Mouse (Mus musculus): ENCODE measurements around the gene Mfsd2b.

The Mfsd2b gene

DNA sequence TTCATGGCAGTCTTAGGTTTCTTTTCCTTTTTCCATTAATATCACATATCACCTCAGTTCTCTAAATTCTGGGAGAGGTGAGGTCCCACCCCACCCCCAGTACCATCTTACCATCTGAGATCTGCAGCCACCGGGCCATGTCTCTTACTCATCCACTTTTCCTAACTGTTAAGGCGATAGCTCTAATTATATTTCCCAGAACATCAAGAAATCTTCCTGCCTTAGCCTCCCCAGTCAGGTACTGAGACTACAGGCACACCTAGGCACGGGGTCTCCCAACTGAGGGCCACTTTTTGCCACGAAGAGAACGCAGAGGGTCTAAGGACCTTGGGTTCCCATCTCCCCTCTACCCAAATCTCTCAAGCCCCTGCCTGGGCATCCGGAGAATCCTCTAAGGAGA lies 628 bp downstream of the Mfsd2b start:
- no peak for DNase-seq (ENCODE audit: low spot score)

DNA sequence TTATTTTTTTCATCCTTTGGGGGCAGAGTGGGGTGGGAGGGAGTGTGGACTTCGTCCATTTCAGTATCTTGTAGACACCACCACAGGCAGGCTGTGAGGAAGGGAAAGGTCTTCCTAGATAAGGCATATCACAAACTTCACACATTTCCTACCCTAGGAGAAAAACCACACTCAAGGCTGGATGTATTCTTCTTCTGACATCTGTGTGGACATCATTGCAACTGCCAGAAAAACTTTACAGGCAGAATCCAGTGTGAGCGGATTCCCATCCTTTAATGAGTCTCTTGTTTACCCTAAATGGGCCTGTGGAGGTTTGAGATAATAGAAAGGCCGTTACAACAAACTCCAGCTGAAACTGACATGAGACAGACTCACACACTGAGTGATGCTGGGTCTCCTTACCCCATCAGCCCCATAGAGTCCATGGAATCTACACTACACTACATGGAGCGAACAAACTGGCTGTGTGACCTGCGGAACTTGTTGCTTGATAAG lies 1.1 kb downstream of the Mfsd2b start:
- DNase-seq (ENCODE audit: low spot score): no peak

- DNase-seq (ENCODE audit: low spot score): no peak
Measured at GRCm38 (mm10) chr12:4872273-4872672, 1.9 kb downstream of the Mfsd2b start.

DNA sequence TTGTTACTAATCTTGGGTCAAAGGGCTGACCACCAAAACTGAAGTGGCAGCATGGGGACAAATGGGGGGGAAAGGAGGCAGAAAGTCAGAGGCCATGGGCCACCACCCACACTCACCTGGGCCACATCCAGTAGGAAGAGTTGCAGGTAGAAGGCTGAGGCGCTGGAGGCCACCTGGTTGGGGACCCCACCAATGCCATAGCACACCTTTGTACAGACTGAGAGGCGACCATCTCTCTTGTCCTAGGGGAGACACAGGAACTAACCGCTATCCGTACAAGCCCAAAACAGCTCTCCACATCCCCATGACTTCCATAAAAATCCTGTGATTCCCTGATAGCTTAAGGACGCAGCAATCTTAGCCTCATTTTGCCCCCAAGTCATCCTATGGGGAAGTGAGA lies 2.9 kb downstream of the Mfsd2b start:
- no peak for DNase-seq (ENCODE audit: low spot score)

- no peak for DNase-seq (ENCODE audit: low spot score)
Measured at GRCm38 (mm10) chr12:4868924-4869323, 5.2 kb downstream of the Mfsd2b start.

- DNase-seq (ENCODE audit: low spot score): no peak
Measured at GRCm38 (mm10) chr12:4864338-4864690, 9.8 kb downstream of the Mfsd2b start.

GRCm38 (mm10) chr12:4863654-4864337 lies 10.4 kb downstream of the Mfsd2b start:
- no peak for DNase-seq (ENCODE audit: low spot score)

- DNase-seq (ENCODE audit: low spot score): no peak
Measured at GRCm38 (mm10) chr12:4862672-4863071, 11.5 kb downstream of the Mfsd2b start.

- no peak for DNase-seq (ENCODE audit: low spot score)
Measured at GRCm38 (mm10) chr12:4859241-4859914, 14.8 kb downstream of the Mfsd2b start.

- no peak for DNase-seq (ENCODE audit: low spot score)
Measured at GRCm38 (mm10) chr12:4856834-4857233, 17.3 kb downstream of the Mfsd2b start.

DNA sequence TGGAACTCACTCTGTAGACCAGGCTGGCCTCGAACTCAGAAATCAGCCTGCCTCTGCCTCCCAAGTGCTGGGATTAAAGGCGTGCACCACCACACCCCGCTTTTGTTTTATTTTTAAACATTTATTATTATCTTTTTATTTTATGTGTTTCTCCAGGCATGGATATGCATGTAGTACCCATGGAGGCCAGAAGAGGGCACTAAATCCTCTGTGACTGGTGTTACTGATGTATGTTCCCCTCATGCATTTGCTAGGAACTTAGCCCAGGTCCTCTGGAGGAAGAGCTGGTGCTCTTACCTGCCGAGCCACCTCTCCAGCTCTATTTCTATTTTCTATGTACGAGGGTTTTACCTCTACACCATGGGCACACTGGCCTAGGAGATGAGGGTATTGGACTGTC lies 18.0 kb downstream of the Mfsd2b start:
- DNase-seq (ENCODE audit: low spot score): peak; percentile 26

DNA sequence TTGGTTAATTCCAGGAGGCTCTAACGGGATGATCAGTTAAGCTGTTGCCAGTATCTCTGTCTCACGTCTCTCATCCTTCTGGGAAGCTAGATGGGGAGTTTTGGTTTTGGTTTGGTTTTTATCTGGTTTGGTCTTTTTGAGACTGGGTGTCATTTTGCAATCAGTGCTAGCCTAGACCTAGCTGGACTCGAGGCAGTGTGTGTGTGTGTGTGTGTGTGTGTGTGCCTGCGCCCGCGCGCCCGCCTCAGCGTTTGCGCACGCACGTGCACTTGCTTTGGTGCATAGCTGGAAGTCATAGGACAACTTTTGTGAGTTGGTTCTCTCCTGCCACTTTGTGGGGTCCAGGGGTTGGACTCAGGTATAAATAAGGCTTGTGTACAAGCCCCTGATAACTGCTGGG lies 30.4 kb downstream of the Mfsd2b start:
- DNase-seq (ENCODE audit: low spot score): peak; percentile 51

- peak; percentile 86 for DNase-seq (ENCODE audit: low spot score)
Measured at GRCm38 (mm10) chr12:4842890-4843597, 31.1 kb downstream of the Mfsd2b start, which contains the start of gene Wdcp. Gene Wdcp (plus strand): TSS chr12:4843303.

- DNase-seq (ENCODE audit: low spot score): no peak
Measured at GRCm38 (mm10) chr12:4842456-4842855, 31.7 kb downstream of the Mfsd2b start.

GRCm38 (mm10) chr12:4841392-4841887 lies 32.7 kb downstream of the Mfsd2b start, which contains the start of gene Fkbp1b:
Gene Fkbp1b (minus strand): TSS chr12:4841591.
- DNase-seq (ENCODE audit: low spot score): no peak

GRCm38 (mm10) chr12:4840741-4841140 lies 33.4 kb downstream of the Mfsd2b start:
- DNase-seq (ENCODE audit: low spot score): no peak

DNA sequence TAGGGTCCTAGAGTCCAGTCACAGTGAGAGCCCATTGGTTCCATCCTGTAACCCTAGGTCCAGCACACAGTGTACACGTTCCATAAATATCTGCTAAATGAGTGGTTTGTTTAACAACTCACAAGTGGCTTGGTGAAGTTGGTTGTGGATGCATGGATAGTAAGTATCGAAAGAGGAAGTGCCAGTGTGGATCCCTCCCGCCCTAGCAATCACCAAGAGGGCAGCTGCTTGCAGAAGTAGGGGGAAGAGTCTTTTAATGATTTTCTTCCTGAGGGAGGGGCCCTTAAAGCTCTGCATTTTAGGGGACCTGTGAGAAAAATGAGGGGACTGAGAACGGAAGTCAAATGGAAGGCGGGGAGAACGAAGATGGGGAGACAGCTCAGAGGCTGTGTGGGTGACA lies 34.1 kb downstream of the Mfsd2b start:
- DNase-seq (ENCODE audit: low spot score): no peak

GRCm38 (mm10) chr12:4836959-4837358 lies 37.2 kb downstream of the Mfsd2b start:
- no peak for DNase-seq (ENCODE audit: low spot score)

- DNase-seq (ENCODE audit: low spot score): no peak
Measured at GRCm38 (mm10) chr12:4827256-4827655, 46.9 kb downstream of the Mfsd2b start.

DNA sequence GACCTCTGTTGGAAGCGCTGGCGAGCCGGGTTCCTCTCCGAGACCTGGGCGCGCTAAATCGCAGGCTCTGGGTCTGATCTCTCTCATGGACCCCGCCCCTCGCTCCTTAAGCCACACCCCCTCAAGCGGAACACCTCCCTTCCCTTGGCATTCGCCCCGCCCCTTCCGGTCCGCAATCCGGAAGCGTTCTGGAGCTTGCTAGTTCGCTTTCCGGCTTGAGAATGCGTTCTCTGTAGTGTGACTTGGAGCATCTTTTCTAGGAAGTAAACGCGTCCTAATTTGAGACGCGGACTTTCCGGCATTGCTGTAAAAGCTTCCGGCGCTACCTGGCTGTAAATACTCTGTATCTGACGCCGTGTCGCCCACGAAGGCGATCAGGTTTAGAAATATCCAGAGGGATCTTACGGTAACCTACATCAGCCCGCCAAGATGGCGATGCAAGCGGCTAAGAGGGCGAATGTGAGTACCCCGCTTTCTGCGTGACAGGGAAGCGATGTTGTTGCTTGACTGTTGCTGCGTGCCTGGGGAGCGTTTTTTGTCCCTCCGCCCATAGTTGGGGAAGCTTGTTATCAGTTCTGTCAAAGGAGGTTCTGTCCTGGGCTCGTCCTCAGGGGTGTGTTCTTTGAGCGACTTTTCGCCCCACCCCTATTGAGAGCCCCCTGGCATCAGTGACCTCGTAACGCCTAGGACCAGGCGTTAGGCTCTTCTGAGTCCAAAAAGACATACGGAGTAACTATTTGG lies 56.6 kb downstream of the Mfsd2b start, which contains the start of gene Sf3b6:
Gene Sf3b6, plus strand, starts transcription at position 184 of the 741 bp plus-strand sequence.
- DNase-seq (ENCODE audit: low spot score): peak; percentile 98

DNA sequence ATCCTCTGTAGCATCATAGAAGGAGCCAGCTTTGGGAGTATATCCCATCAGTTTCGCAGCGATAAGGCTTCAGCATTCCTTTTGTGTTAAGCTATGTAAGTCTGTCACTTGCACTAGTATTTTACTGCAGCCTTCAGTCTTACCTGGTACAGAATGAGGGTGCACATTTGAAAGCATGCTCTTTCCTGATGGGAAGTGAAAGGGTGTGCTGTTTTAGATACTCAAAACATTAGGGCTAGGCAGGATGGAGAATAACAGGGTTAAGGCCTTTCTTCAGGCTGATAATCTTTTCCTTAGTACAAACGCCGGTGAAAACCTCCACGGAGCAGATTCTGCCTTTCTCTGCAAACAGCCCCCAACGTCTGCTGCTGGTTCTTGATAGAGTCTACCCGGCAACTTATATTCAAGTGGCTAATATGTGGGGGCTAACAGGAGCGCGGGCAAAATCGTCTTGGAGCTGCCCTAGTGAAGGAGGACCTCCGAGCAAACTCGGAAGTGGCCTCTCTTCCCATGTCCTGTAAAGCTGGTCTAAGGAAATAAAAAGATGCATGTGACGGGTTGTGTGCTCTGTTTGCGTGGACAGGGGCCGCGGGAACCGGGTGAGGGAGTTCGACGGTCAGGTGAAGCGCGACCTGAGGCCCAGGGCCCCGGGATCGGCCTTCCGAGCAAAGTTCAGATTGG lies 57.3 kb downstream of the Mfsd2b start:
- no peak for DNase-seq (ENCODE audit: low spot score)

Measured in T-cell, adult 2 months (primary cell).